Mouse (Mus musculus) embryonic facial prominence, embryonic 11.5 days (tissue): ENCODE measurements around the gene Fcrl5. TPM values are rescaled to one million over a fixed set of nuclear protein-coding genes. Genes with fewer than 3 reads are reported as not detected.

Experiments
- ATAC-seq: fragments of 200-750 bp; cut with Nextera tagmentation; replicated peaks from 2 replicates; pipeline ENCODE4 v1.8.0; 2017; ENCODE audit warnings: low read depth; ENCODE audit not compliant: insufficient number of reproducible peaks, low FRiP score, low TSS enrichment
- DNase-seq: peaks from one replicate; pipeline ENCODE4 v3.0.0-alpha.2; 2015; ENCODE audit warnings: low spot score
- H3K27ac ChIP-seq: fragments of 300-500 bp; sonication (generic); replicated peaks from 2 replicates; pipeline ENCODE4 v1.5.1; 2014; ENCODE audit warnings: mild to moderate bottlenecking, low read depth, low read length, control low read depth
- H3K27me3 ChIP-seq: fragments of 300-500 bp; sonication (generic); 2 replicates; pipeline ENCODE4 v1.6.1; 2014; ENCODE audit warnings: mild to moderate bottlenecking, low read length, moderate library complexity, mixed read lengths; ENCODE audit not compliant: control insufficient read depth, insufficient read depth
- H3K36me3 ChIP-seq: fragments of 300-500 bp; sonication (generic); replicated peaks from 2 replicates; pipeline ENCODE4 v1.6.1; 2014; ENCODE audit warnings: low read depth, mild to moderate bottlenecking, low read length, moderate library complexity, mixed read lengths; ENCODE audit not compliant: control insufficient read depth, insufficient read depth
- H3K4me1 ChIP-seq: fragments of 300-500 bp; sonication (generic); 2 replicates; pipeline ENCODE4 v1.6.1; 2014; ENCODE audit warnings: low read length, mixed read lengths; ENCODE audit not compliant: control insufficient read depth, insufficient read depth
- H3K4me2 ChIP-seq: fragments of 300-500 bp; sonication (generic); 2 replicates; pipeline ENCODE4 v1.6.1; 2014; ENCODE audit warnings: low read depth, mild to moderate bottlenecking, control low read depth, low read length, moderate library complexity
- H3K4me3 ChIP-seq: fragments of 300-500 bp; sonication (generic); 2 replicates; pipeline ENCODE4 v1.5.1; 2014; ENCODE audit warnings: low read depth, low read length, control low read depth
- H3K9ac ChIP-seq: fragments of 300-500 bp; sonication (generic); replicated peaks from 2 replicates; pipeline ENCODE4 v1.6.1; 2014; ENCODE audit warnings: mild to moderate bottlenecking, control low read depth, low read length
- H3K9me3 ChIP-seq: fragments of 300-500 bp; sonication (generic); replicated peaks from 2 replicates; pipeline ENCODE4 v1.6.1; 2016; ENCODE audit warnings: mild to moderate bottlenecking, low read length, inconsistent platforms, mixed read lengths; ENCODE audit not compliant: control insufficient read depth
- WGBS: fragments of 180-500 bp; shearing (Covaris S2); extraction: QIAGEN DNeasy Blood & Tissue Kit; methylation state at CpG from one replicate; pipeline ENCODE4 v1.1.7; 2014; 5-methylcytosine and 5-hydroxymethylcytosine counted together
- polyA plus RNA-seq: library from polyadenylated mRNA; unstranded; fragments of >200 nt; fragmentation: Nextera tagmentation; extraction: Ambion mirVana; gene quantifications from 2 replicates; pipeline ENCODE4 v1.2.1, GENCODE M21; 2014

The Fcrl5 gene
- not detected in 2 replicates for polyA plus RNA-seq

DNA sequence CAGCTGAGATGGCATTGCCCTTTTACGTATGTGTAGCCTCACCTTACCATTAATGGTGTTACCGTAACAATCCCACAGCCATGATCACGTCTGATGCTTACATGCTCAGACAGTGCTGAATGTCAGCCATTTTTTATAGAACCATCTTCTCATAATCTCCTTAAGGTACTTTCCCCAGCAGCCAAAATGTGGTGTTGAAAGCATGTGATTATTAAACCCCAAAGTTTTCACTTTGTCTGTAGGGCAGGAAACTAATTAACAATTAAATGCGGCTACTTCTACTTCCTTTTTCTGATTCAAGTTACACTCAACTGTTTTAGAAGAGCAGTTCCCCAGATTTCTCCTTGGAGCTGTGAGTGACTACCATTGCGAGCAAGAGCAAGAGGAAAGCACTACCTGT lies at the start of gene Fcrl5:
Gene Fcrl5 (plus strand): TSS at position 295 of the 400 bp plus-strand sequence.
- Histone ChIP-seq H3K4me1 (no peaks in the 10 kb centered on the region), H3K9me3 (no peaks in the 10 kb centered on the region)
- WGBS: 89% methylated on average over 5 of the region's 5 CpGs

GRCm38 (mm10) chr3:87390935-87391334 lies 44.6 kb upstream of the Fcrl5 start:
- no peak overlapping the region for H3K4me3 ChIP-seq
- ATAC-seq: no peak
- 85% methylated on average over 1 of the region's 1 CpGs for WGBS

More for the DNA sequence above, at the start of gene Fcrl5:
- Histone ChIP-seq H3K9ac (no peak within 1 kb of the TSS), H3K27ac (no peak within 1 kb of the TSS), H3K36me3 (no peaks in the 10 kb centered on the region), H3K27me3 (no peaks in the 10 kb centered on the region), H3K4me3 (no peak within 1 kb of the TSS), H3K4me2 (no peak within 1 kb of the TSS)
- ATAC-seq: no peak
- no peak for DNase-seq

GRCm38 (mm10) chr3:87398809-87399208 lies 36.8 kb upstream of the Fcrl5 start:
- Histone ChIP-seq H3K36me3 (no peaks in the 10 kb centered on the region), H3K4me3 (no peak overlapping the region), H3K27me3 (no peaks in the 10 kb centered on the region), H3K4me1 (no peaks in the 10 kb centered on the region), H3K9me3 (no peaks in the 10 kb centered on the region), H3K4me2 (no peak overlapping the region), H3K27ac (no peak overlapping the region), H3K9ac (no peak overlapping the region)
- DNase-seq (no peak), ATAC-seq (no peak)
- 62% methylated on average over 4 of the region's 4 CpGs for WGBS

More at GRCm38 (mm10) chr3:87390935-87391334, 44.6 kb upstream of the Fcrl5 start:
- H3K4me1 ChIP-seq: no peaks in the 10 kb centered on the region
- no peaks in the 10 kb centered on the region for H3K27me3 ChIP-seq
- H3K4me2 ChIP-seq: no peak overlapping the region
- no peak for DNase-seq
- H3K9me3 ChIP-seq: no peaks in the 10 kb centered on the region
- no peak overlapping the region for H3K27ac ChIP-seq
- no peak overlapping the region for H3K9ac ChIP-seq
- H3K36me3 ChIP-seq: no peaks in the 10 kb centered on the region

GRCm38 (mm10) chr3:87399906-87400305 lies 35.7 kb upstream of the Fcrl5 start:
- DNase-seq (no peak), ATAC-seq (no peak)
- H3K27ac ChIP-seq: no peak overlapping the region
- 91% methylated on average over 4 of the region's 4 CpGs for WGBS
- H3K4me3 ChIP-seq: no peak overlapping the region
- no peak overlapping the region for H3K4me2 ChIP-seq
- H3K36me3 ChIP-seq: no peaks in the 10 kb centered on the region
- no peaks in the 10 kb centered on the region for H3K9me3 ChIP-seq
- H3K4me1 ChIP-seq: no peaks in the 10 kb centered on the region
- no peaks in the 10 kb centered on the region for H3K27me3 ChIP-seq
- no peak overlapping the region for H3K9ac ChIP-seq

DNA sequence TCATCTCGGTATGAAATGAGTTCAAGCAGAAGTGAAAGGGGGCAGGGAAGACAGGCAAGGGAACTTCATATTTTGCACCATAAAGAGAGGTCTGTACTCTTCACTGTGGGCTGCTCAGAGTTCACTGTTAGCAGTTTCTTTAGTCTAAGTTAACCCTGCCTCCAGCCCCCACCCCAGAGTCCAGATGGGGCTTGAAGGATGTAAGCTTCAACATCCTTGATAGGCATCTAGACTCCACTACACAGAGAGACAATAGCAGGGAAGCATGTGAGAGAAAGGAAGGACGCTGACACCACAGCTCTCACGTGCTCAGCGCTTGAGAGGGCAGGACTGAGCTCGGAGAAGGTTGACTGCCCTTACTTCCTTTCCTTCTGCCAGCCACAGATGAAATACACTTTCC lies 34.3 kb upstream of the Fcrl5 start:
- H3K27me3 ChIP-seq: no peaks in the 10 kb centered on the region
- WGBS: 65% methylated on average over 5 of the region's 5 CpGs
- H3K27ac ChIP-seq: no peak overlapping the region
- H3K9ac ChIP-seq: no peak overlapping the region
- no peaks in the 10 kb centered on the region for H3K9me3 ChIP-seq
- H3K36me3 ChIP-seq: no peaks in the 10 kb centered on the region
- DNase-seq (no peak), ATAC-seq (no peak)
- no peaks in the 10 kb centered on the region for H3K4me1 ChIP-seq
- H3K4me2 ChIP-seq: no peak overlapping the region
- H3K4me3 ChIP-seq: no peak overlapping the region

- Histone ChIP-seq H3K4me3 (no peak overlapping the region), H3K27ac (no peak overlapping the region), H3K4me1 (no peaks in the 10 kb centered on the region), H3K27me3 (no peaks in the 10 kb centered on the region), H3K9ac (no peak overlapping the region), H3K9me3 (no peaks in the 10 kb centered on the region), H3K4me2 (no peak overlapping the region), H3K36me3 (no peaks in the 10 kb centered on the region)
- WGBS: 33% methylated on average over 4 of the region's 4 CpGs
- no peak for ATAC-seq
- peak; percentile 41 for DNase-seq
These were observed 27.4 kb upstream of the Fcrl5 start for GRCm38 (mm10) chr3:87408171-87408570.

DNA sequence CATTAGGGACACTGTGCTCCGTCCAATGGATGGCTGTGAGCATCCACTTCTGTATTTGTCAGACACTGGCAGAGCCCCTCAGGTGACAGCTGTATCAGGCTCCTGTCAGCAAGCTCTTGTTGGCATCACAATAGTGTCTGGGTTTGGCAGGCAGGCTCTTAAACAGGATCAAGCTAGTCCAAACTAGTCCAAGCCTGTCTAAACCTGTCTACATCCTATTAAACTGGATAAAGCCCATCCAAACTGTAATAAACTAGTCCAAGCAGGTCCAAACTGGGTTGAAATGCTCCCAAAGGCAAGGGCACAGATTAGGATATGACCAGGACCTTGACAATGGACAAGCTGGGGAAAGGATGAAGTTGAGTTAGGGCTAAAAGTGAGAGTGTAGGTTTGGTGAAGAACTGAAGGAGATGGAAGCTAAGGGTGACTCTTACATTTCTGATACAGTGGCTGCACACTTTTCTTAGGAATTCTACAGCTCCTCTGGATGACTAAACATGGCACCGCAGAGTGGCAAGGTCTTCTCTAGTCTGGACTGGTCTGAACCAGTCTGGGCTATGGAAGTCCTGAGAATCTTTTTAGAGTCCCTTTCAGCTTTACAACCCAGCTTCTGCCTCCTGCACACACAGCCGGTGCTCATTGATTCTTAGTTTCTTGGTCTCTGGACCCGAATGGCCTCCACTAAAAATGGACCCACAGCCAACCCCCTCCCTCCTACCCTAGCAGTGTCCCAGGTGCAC lies 26.2 kb upstream of the Fcrl5 start:
- Histone ChIP-seq H3K36me3 (no peaks in the 10 kb centered on the region), H3K9ac (no peak overlapping the region)

GRCm38 (mm10) chr3:87410605-87411004 lies 25.0 kb upstream of the Fcrl5 start:
- no peak overlapping the region for H3K9ac ChIP-seq
- H3K27me3 ChIP-seq: no peaks in the 10 kb centered on the region
- no peak overlapping the region for H3K27ac ChIP-seq
- 85% methylated on average over 6 of the region's 6 CpGs for WGBS
- H3K4me3 ChIP-seq: no peak overlapping the region
- no peak for DNase-seq
- no peak overlapping the region for H3K4me2 ChIP-seq
- no peak for ATAC-seq
- no peaks in the 10 kb centered on the region for H3K9me3 ChIP-seq
- no peaks in the 10 kb centered on the region for H3K36me3 ChIP-seq
- no peaks in the 10 kb centered on the region for H3K4me1 ChIP-seq

More for the DNA sequence above, 26.2 kb upstream of the Fcrl5 start:
- WGBS: 78% methylated on average over 4 of the region's 4 CpGs
- Histone ChIP-seq H3K4me2 (no peak overlapping the region), H3K27me3 (no peaks in the 10 kb centered on the region), H3K27ac (no peak overlapping the region), H3K4me1 (no peaks in the 10 kb centered on the region), H3K4me3 (no peak overlapping the region), H3K9me3 (no peaks in the 10 kb centered on the region)
- no peak for ATAC-seq
- DNase-seq: no peak
